Mouse (Mus musculus): ENCODE results near the gene Pitpnm3.

Gene Pitpnm3

GRCm38 (mm10) chr11:72050895-72051858 lies 84.4 kb downstream of the Pitpnm3 start:
- DNase-seq (ENCODE audit: low read depth, low spot score) = peak; percentile 76

DNA sequence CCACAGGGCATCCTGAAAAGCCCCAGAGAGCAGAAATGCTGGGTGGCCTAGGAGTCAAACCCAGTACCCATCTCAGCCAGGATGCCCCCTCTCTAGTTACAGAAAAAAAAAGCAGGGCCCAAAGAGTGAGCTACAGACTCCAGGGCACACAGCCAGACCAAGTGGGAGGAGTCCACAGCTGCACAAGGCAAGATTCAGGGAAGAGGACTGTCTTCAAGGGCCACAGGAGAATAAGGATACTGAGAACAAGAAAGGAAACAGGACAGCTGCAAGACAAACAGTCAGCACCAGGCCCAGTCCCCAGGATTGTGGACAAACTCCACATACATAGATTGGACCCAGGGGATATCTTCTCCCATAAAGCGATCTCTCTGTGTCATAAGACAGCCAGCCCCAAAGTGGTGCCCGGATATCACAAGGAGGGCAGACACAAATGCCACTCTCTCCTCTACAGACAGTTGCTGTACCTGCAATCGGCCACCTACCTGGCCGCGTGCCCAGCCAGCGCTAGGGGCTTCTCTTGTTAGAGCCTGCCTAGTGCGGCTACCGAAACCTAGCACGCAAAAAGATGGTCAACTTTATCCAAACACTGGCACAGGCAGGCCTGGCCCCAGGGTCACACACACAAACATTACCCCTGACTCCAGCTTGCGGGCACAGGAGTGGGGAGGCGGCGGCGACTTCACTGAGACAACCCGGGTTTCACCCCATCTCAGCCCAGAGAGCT lies 85.2 kb downstream of the Pitpnm3 start:
- DNase-seq (ENCODE audit: low read depth, low spot score) = peak; percentile 26

GRCm38 (mm10) chr11:72049171-72049759 lies 86.3 kb downstream of the Pitpnm3 start:
- DNase-seq (ENCODE audit: low read depth, low spot score) = no peak

GRCm38 (mm10) chr11:72048730-72049129 lies 86.8 kb downstream of the Pitpnm3 start:
- DNase-seq (ENCODE audit: low read depth, low spot score) = no peak

DNA sequence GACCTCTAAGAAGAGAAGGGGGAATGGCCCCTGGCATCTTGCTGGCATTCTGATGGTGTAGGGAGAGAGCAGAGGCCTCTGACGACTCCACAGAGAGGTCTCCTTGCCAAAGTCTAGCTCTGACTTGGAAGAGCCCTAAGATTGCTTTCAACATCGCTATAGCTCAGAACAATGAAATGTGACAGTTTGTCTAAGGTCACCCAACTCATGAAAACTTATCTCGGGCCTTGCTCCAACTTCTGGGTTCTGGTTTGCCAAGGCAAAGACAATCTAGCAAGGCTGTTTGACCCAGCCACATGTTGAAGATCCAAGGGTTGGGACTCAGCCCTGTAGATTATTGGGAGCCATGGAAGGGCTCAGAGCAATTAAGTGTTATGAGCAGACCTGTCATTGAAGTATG lies 91.3 kb downstream of the Pitpnm3 start:
- DNase-seq (ENCODE audit: low read depth, low spot score) = no peak

- DNase-seq (ENCODE audit: low read depth, low spot score) = no peak
These were observed 92.9 kb downstream of the Pitpnm3 start for GRCm38 (mm10) chr11:72042631-72043030.

DNA sequence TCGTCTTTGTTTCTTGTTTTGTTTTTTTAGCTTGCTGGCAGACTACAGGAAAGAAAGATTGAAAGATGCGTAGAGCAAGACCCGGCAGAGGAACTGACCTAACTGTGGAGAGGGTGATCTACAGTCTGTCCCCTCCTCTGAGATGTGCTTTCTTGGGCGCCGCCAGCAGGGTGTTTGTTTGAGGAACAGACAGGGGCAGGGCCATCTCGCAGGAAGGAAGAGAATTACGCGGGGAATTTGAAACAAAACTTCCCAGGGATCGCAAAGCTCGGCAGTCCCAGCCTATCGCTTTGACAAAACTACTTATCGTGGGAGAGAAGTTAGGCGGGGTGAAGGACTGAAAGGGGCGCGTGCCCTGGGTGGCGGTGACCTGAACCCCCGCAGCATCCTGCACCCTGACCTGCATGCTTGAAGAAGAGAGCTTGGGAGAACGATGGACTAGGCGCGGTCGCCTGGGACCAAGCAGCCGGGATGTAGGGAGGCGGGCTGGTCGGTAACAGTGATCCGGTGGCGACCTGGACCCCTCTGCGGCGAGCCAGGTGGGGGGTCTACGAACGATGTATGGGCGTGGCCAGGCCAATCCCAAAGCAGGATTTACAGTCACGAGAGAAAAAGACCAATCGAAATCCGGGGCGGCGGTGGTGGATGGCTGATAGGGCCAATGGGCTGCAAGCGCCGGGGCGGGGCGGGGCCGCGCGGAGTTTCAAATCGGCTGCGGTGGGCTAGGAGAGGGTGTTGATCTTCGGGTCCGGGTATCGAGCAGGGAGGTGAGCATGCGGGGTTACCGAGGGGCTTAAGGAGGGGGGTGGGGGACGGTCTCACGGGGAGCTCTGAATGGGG lies 93.6 kb downstream of the Pitpnm3 start, which contains the start of gene Pimreg:
Pimreg (plus strand) TSS at position 265 of the 840 bp plus-strand sequence.
- DNase-seq (ENCODE audit: low read depth, low spot score) = peak; percentile 95

GRCm38 (mm10) chr11:72041290-72041767 lies 94.2 kb downstream of the Pitpnm3 start:
- DNase-seq (ENCODE audit: low read depth, low spot score) = no peak

- DNase-seq (ENCODE audit: low read depth, low spot score) = peak; percentile 23
These were observed 95.8 kb downstream of the Pitpnm3 start for GRCm38 (mm10) chr11:72039599-72040386.

DNA sequence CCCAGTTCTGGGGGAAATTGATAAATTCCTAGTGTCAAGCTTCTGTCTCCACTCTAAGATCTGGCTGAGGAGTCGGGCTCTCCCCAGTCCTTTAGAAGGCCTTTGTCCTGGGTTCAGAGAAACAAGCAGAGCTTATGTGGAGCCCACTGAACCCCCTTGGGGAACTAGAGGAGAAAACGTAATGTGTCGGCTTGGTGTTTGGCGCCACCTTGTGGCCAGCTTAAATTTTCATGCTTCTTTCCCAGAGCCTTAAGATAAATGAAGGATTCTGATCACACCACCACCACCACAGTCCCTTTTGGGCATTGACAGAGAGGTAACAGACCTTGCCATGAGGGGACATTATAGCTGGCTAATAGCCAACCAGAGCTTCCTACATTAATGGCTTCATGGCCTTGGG lies 97.6 kb downstream of the Pitpnm3 start:
- DNase-seq (ENCODE audit: low read depth, low spot score) = peak; percentile 71

GRCm38 (mm10) chr11:72037409-72037808 lies 98.2 kb downstream of the Pitpnm3 start, which contains the start of gene Aipl1:
TSS of gene Aipl1 (minus strand) at chr11:72037509.
- DNase-seq (ENCODE audit: low read depth, low spot score) = no peak

DNA sequence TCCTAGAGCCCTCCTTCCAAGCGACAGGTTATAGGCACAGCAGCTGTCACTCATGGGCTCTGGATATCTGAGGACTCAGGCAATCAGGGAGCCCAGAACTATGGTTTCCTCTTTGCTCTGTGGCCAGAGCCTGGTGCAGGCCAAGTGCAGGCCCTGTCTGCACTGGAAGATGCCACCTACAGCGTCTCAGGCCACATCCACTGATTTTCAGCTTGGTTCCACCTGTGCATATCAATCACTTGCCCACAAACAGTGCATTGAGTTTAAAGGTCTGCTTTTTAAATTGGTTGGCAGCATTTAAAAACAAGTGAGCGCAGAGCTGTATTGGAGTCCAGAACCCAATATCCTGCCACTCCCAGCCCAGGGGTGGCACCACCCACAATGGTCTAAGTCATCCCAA lies 103.0 kb downstream of the Pitpnm3 start:
- DNase-seq (ENCODE audit: low read depth, low spot score) = no peak

DNA sequence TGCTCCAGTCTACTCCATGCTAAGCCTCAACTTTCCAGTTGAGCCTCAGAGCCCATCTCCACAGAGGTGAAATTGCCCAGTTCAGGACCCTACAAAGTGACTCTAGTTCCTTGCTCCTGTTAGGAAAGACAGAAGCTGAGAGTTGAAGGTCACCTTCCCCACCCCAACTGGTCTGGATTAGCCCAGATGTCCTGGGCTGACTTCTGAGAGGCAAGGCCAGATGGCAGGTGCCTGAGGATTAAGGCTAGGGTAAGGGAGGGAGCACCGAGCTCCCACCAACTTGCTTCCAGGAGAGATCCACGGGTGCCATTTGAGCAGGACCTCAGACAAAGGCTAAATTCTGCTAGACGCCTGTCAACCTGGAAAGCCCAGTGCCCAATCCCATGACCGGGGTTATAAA lies 103.5 kb downstream of the Pitpnm3 start:
- no peak for DNase-seq (ENCODE audit: low read depth, low spot score)

DNA sequence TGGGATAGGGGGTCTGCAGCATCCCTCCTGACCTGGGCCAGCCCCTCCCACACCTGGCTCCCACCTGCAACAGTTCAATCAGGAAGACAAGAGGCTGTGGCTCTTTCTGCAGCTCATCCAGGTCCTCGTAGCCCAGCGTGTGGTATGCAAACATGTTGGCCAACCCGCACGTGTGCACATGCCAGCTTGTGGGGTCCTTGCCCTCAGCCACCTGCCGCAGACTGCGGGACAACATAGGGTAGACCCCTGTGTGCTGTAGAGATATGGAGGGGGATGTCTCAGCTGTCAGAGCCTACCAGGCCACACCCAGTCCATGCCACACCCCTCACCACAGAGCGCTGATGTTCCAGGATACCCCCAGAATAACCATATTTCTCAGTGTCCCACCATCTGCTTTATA lies 104.2 kb downstream of the Pitpnm3 start:
- DNase-seq (ENCODE audit: low read depth, low spot score) = no peak

- peak; percentile 71 for DNase-seq (ENCODE audit: low read depth, low spot score)
These were observed 106.4 kb downstream of the Pitpnm3 start for GRCm38 (mm10) chr11:72029143-72029542.

- DNase-seq (ENCODE audit: low read depth, low spot score) = no peak
These were observed 107.7 kb downstream of the Pitpnm3 start for GRCm38 (mm10) chr11:72027836-72028235.

GRCm38 (mm10) chr11:72026516-72026915 lies 109.1 kb downstream of the Pitpnm3 start:
- DNase-seq (ENCODE audit: low read depth, low spot score) = no peak

DNA sequence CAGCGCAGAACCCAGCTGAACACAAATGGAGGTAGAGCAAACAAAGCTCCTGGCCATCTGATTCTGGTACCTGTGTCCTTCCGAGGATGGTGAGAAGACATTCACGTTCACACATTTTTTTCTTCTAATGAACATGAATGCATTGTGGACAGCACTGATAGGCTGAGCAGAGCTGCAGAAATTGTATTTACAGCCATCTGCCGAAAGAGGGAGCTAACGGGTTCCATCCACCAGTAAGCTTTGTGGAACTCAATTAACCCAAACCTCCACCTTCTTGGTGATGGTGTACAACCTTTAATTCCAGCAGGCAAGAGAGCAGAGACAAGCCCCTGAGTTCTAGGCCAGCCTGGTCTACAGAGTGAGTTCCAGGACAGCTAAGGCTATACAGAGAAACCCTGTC lies 109.7 kb downstream of the Pitpnm3 start:
- DNase-seq (ENCODE audit: low read depth, low spot score) = peak; percentile 75

DNA sequence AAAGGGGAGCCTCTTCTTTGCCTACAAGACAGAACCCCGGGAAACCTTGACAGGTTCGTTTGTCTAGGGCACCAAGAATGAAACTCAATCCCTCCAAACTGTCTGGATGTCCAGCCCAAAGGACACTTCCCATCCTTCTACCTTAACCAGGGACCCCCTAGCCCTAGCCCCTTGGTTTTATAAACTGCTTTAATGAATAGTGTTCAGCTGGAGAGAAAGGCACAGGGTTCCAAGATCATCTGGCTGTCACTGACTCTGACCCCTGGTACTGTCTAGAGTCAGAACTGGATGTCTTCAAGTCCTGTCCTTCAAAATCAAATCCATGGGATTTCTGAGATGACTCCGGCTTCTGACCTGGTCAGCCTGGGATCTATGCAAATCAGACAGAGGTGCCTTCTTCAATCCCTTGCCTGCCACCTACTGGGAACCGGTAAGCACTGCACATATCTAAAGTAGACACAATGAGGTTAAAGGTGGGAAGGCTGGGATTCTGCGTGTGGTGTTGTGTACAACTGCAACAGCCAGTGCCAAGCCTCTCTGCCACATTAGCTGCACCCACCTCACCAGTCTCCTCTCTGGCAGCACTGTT lies 111.3 kb downstream of the Pitpnm3 start:
- DNase-seq (ENCODE audit: low read depth, low spot score) = peak; percentile 85

- peak; percentile 31 for DNase-seq (ENCODE audit: low read depth, low spot score)
These were observed 112.0 kb downstream of the Pitpnm3 start for GRCm38 (mm10) chr11:72023581-72023980.

Measured in R1 (cell line).